Mouse (Mus musculus): ENCODE measurements at regions not wholly inside any gene's neighbourhood (a gene's known extent, or its start where the extent isn't known, plus 50 kb on each side); places are given as distances from the start of the nearest gene placed in this dataset.

DNA sequence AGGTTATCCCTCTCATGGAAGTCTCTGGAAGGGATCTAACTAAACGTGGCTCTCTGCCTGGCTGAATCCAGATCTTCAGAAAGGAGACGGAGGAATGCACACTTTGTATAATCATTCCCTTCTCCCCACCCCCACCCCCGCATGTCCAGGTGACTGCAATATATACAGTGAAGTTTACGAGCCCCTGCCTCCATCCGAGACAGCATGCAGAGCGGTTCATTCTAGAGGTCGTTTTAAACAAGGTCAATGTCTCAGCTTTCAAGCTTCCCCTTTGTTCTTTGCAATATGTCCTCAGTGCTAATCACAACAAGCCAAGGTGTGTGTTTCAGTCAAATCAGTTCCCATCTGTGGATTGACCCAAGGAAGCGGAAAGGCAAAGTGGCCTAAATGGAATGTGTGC lies 457.5 kb upstream of the Gm765 start:
- no peak overlapping the region for H3K4me3 ChIP-seq (replicated peaks in 1 of 3; ENCODE audit: low read depth in 2 of 3, low read length in 2 of 3, poor library complexity in 1 of 3)
- dilution Hi-C loops (cut with MboI; ENCODE audit: extremely low pct_ligation_motif_present, extremely low pct_unique_long_range_greater_than_20kb, low sequenced_read_pairs): no loop called here
- TF ChIP-seq JUND (conservative IDR thresholded peaks at IDR 0.05; ENCODE audit: low read depth, low read length) (no peak), ZC3H11A (IDR thresholded peaks at IDR 0.05; ENCODE audit: low read depth, low read length) (no peak), NRF1 (IDR thresholded peaks at IDR 0.05; ENCODE audit: low read depth, low read length) (no peak), POLR2A (IDR thresholded peaks at IDR 0.05; ENCODE audit: low read depth, low read length) (no peak), MYC (IDR thresholded peaks at IDR 0.05; ENCODE audit: low read depth, low read length) (no peak), CTCF (conservative IDR thresholded peaks at IDR 0.05 in 1 of 2, IDR thresholded peaks at IDR 0.05 in 1 of 2; ENCODE audit: low read depth in 2 of 2, low read length in 2 of 2) (no peak), IRF4 (IDR thresholded peaks at IDR 0.05; ENCODE audit: low read depth, low read length) (no peak), SIN3A (IDR thresholded peaks at IDR 0.05; ENCODE audit: low read length) (no peak), USF2 (conservative IDR thresholded peaks at IDR 0.05; ENCODE audit: low read depth, low read length) (no peak), BHLHE40 (IDR thresholded peaks at IDR 0.05; ENCODE audit: low read depth, low read length) (no peak), GABPA (IDR thresholded peaks at IDR 0.05; ENCODE audit: insufficient replicate concordance, low read depth, low read length) (no peak), MAZ (IDR thresholded peaks at IDR 0.05; ENCODE audit: low read depth, low read length) (no peak), TCF12 (IDR thresholded peaks at IDR 0.05; ENCODE audit: low read depth, low read length) (no peak), SMC3 (IDR thresholded peaks at IDR 0.05; ENCODE audit: low read depth, low read length) (no peak), ELF1 (IDR thresholded peaks at IDR 0.05; ENCODE audit: low read depth, low read length) (no peak), E2F4 (IDR thresholded peaks at IDR 0.05; ENCODE audit: insufficient replicate concordance, low read depth, low read length) (no peak), PAX5 (IDR thresholded peaks at IDR 0.05; ENCODE audit: low read length) (no peak)
- H3K9ac ChIP-seq (ENCODE audit: insufficient read depth, low read depth): no peak overlapping the region
- in situ Hi-C loops (cut with MboI; ENCODE audit: low pct_ligation_motif_present, low pct_unique_long_range_greater_than_20kb, low sequenced_read_pairs): no loop called here
- H3K4me2 ChIP-seq (ENCODE audit: insufficient read depth, low read depth, poor library complexity, severe bottlenecking): no peak overlapping the region
- DNase-seq (ENCODE audit: extremely low read depth): no peak
- H3K36me3 ChIP-seq (replicated peaks in 1 of 2; ENCODE audit: control insufficient read depth in 1 of 2, insufficient read depth in 1 of 2, low read length in 1 of 2): no peaks in the 10 kb centered on the region
- no peaks in the 10 kb centered on the region for H3K27me3 ChIP-seq (replicated peaks)
- H3K79me2 ChIP-seq (replicated peaks; ENCODE audit: control insufficient read depth, extremely low read depth, insufficient read depth, poor library complexity, severe bottlenecking): no peaks in the 10 kb centered on the region
- no peaks in the 10 kb centered on the region for H3K4me1 ChIP-seq (ENCODE audit: control insufficient read depth in 1 of 2, insufficient read depth in 2 of 2)
- H3K27ac ChIP-seq (ENCODE audit: insufficient read depth, low read depth): no peak overlapping the region
- H3K9me3 ChIP-seq (replicated peaks; ENCODE audit: low read length): no peaks in the 10 kb centered on the region

DNA sequence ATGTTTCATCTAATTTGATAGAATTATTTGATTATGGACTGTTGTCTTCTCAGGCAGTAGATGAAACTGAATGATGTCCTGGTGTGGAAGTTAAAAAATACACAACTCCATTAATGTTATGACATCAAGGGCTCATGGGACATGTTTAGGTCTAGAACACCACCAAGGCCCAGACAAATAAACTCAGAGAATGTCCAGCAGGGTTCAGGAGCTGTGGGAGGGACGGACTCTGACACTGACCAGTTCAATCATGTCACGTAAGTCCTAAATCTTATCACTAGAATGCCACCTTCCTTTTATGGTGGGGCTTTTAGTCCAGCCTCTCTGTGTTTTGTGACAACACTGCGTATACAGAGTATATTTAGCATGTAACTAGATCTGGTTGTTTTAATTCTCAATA lies 455.2 kb upstream of the Gm765 start:
- Histone ChIP-seq H3K79me2 (replicated peaks; ENCODE audit: control insufficient read depth, extremely low read depth, insufficient read depth, poor library complexity, severe bottlenecking) (no peaks in the 10 kb centered on the region), H3K27me3 (replicated peaks) (no peaks in the 10 kb centered on the region), H3K9me3 (replicated peaks; ENCODE audit: low read length) (no peaks in the 10 kb centered on the region), H3K4me3 (replicated peaks in 1 of 3; ENCODE audit: low read depth in 2 of 3, low read length in 2 of 3, poor library complexity in 1 of 3) (no peak overlapping the region), H3K9ac (ENCODE audit: insufficient read depth, low read depth) (no peak overlapping the region), H3K4me1 (ENCODE audit: control insufficient read depth in 1 of 2, insufficient read depth in 2 of 2) (no peaks in the 10 kb centered on the region), H3K4me2 (ENCODE audit: insufficient read depth, low read depth, poor library complexity, severe bottlenecking) (no peak overlapping the region), H3K36me3 (replicated peaks in 1 of 2; ENCODE audit: control insufficient read depth in 1 of 2, insufficient read depth in 1 of 2, low read length in 1 of 2) (no peaks in the 10 kb centered on the region), H3K27ac (ENCODE audit: insufficient read depth, low read depth) (no peak overlapping the region)
- dilution Hi-C loops (cut with MboI; ENCODE audit: extremely low pct_ligation_motif_present, extremely low pct_unique_long_range_greater_than_20kb, low sequenced_read_pairs): no loop called here
- TF ChIP-seq CHD1 (IDR thresholded peaks at IDR 0.05; ENCODE audit: low read depth, low read length) (no peak), RCOR1 (conservative IDR thresholded peaks at IDR 0.05; ENCODE audit: low read depth, low read length) (no peak), ZC3H11A (IDR thresholded peaks at IDR 0.05; ENCODE audit: low read depth, low read length) (no peak), IRF4 (IDR thresholded peaks at IDR 0.05; ENCODE audit: low read depth, low read length) (no peak), KAT2A (IDR thresholded peaks at IDR 0.05; ENCODE audit: insufficient replicate concordance, low read length) (no peak), MYC (IDR thresholded peaks at IDR 0.05; ENCODE audit: low read depth, low read length) (no peak), JUN (IDR thresholded peaks at IDR 0.05; ENCODE audit: insufficient read depth, low read depth, low read length) (no peak), JUND (conservative IDR thresholded peaks at IDR 0.05; ENCODE audit: low read depth, low read length) (no peak), USF2 (conservative IDR thresholded peaks at IDR 0.05; ENCODE audit: low read depth, low read length) (no peak)
- no peak for DNase-seq (ENCODE audit: extremely low read depth)
- in situ Hi-C loops (cut with MboI; ENCODE audit: low pct_ligation_motif_present, low pct_unique_long_range_greater_than_20kb, low sequenced_read_pairs): no loop called here

All from CH12.LX (cell line).